Mouse (Mus musculus) cerebellum, adult 2 months (tissue): ENCODE results near the gene Upk3bl. TPM values are rescaled to one million over a fixed set of nuclear protein-coding genes. Genes with fewer than 3 reads are reported as not detected.

ENCODE experiments used
- DNase-seq, 2 experiments: peaks; one replicate each; pipeline ENCODE4 v3.0.0; 2021
- H3K27ac ChIP-seq: fragments of 200-500 bp; 2 replicates; pipeline ENCODE4 v1.5.1; 2012; ENCODE audit warnings: low read length, control low read depth, inconsistent platforms; ENCODE audit not compliant: insufficient read depth
- H3K27me3 ChIP-seq: fragments of 200-500 bp; 2 replicates; pipeline ENCODE4 v1.6.1; 2012; ENCODE audit warnings: inconsistent platforms, mild to moderate bottlenecking, low read length, moderate library complexity; ENCODE audit not compliant: control insufficient read depth, insufficient read depth
- H3K4me1 ChIP-seq: fragments of 200-500 bp; 2 replicates; pipeline ENCODE4 v1.6.1; 2011; ENCODE audit warnings: low read length; ENCODE audit not compliant: control insufficient read depth, insufficient read depth
- H3K4me3 ChIP-seq: fragments of 200-500 bp; replicated peaks from 2 replicates; pipeline ENCODE3; 2011; ENCODE audit warnings: mild to moderate bottlenecking, low read depth, low read length, control low read depth; ENCODE audit not compliant: insufficient read depth
- CTCF ChIP-seq: fragments of 200-500 bp; IDR thresholded peaks from 2 replicates; pipeline ENCODE4 v1.5.1; 2011; ENCODE audit warnings: low read depth, mild to moderate bottlenecking, control low read depth, low read length, moderate library complexity, borderline replicate concordance; ENCODE audit not compliant: insufficient read depth
- POLR2A ChIP-seq: fragments of 200-500 bp; IDR thresholded peaks from 2 replicates; pipeline ENCODE4 v1.6.1; 2011; ENCODE audit warnings: low read length, control low read depth, borderline replicate concordance; ENCODE audit not compliant: insufficient read depth
- WGBS: fragments of 180-500 bp; shearing (Covaris S2); methylation state at CpG from one replicate; pipeline ENCODE4 v1.1.7; 2018; 5-methylcytosine and 5-hydroxymethylcytosine counted together
- polyA plus RNA-seq: library from polyadenylated mRNA; depleted of rRNA; stranded (reverse); fragments of >200 nt; gene quantifications from 2 replicates; pipeline ENCODE4 v1.2.3, GENCODE M21; 2012

The Upk3bl gene
- polyA plus RNA-seq, 1 experiment: 1.1 TPM

- no peak for DNase-seq
- no peak overlapping the region for H3K27ac ChIP-seq
- TF ChIP-seq CTCF (no peak), POLR2A (no peak)
- no peaks in the 10 kb centered on the region for H3K27me3 ChIP-seq
- 65% methylated on average over 2 of the region's 2 CpGs for WGBS
- no peak overlapping the region for H3K4me3 ChIP-seq
- H3K4me1 ChIP-seq: no peaks in the 10 kb centered on the region
Measured at GRCm38 (mm10) chr5:136069411-136069810, 15.1 kb downstream of the Upk3bl start.

DNA sequence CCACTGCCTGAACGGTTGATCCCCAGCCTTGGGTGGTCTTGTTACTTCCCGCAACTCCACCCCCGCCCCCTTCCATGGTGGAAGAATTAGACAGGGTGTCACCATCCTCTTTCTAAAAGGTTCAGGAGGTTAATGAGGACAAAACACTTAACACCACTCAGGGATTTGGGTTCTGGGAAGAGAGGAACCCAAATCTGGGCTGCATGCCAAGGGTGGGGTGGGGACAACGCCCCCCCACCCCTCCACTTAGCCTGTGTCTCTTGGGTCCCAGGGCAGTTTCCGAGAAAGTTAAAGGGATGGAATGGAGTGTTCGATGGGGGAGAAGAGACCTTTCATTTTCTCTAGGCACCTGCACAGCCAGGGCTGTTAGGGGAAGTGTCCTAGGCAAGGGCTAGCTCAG is 18.8 kb downstream of the Upk3bl start:
- Histone ChIP-seq H3K4me3 (no peak overlapping the region), H3K27me3 (no peaks in the 10 kb centered on the region), H3K4me1 (no peaks in the 10 kb centered on the region), H3K27ac (no peak overlapping the region)
- TF ChIP-seq CTCF: no peak
- TF ChIP-seq POLR2A: no peak
- DNase-seq: no peak
- WGBS: 45% methylated on average over 6 of the region's 6 CpGs

GRCm38 (mm10) chr5:136073526-136073925 is 19.2 kb downstream of the Upk3bl start:
- no peak for TF ChIP-seq CTCF
- TF ChIP-seq POLR2A: no peak
- 63% methylated on average over 11 of the region's 11 CpGs for WGBS
- H3K27me3 ChIP-seq: no peaks in the 10 kb centered on the region
- no peak overlapping the region for H3K4me3 ChIP-seq
- H3K27ac ChIP-seq: no peak overlapping the region
- no peaks in the 10 kb centered on the region for H3K4me1 ChIP-seq
- DNase-seq: no peak

GRCm38 (mm10) chr5:136075076-136075475 is 20.8 kb downstream of the Upk3bl start:
- H3K27me3 ChIP-seq: no peaks in the 10 kb centered on the region
- no peak for TF ChIP-seq POLR2A
- no peak for TF ChIP-seq CTCF
- no peak overlapping the region for H3K27ac ChIP-seq
- 84% methylated on average over 5 of the region's 5 CpGs for WGBS
- no peaks in the 10 kb centered on the region for H3K4me1 ChIP-seq
- DNase-seq: no peak
- H3K4me3 ChIP-seq: no peak overlapping the region

- no peak for DNase-seq
- H3K27me3 ChIP-seq: no peaks in the 10 kb centered on the region
- H3K4me3 ChIP-seq: no peak overlapping the region
- H3K4me1 ChIP-seq: no peaks in the 10 kb centered on the region
- TF ChIP-seq POLR2A (no peak), CTCF (no peak)
- no peak overlapping the region for H3K27ac ChIP-seq
- WGBS: 16% methylated on average over 7 of the region's 7 CpGs
Measured at GRCm38 (mm10) chr5:136076284-136076683, 22.0 kb downstream of the Upk3bl start.

- Histone ChIP-seq H3K27me3 (no peaks in the 10 kb centered on the region), H3K4me3 (no peak overlapping the region), H3K27ac (no peak overlapping the region), H3K4me1 (no peaks in the 10 kb centered on the region)
- DNase-seq: no peak
- TF ChIP-seq POLR2A (no peak), CTCF (no peak)
- WGBS: 83% methylated on average over 9 of the region's 9 CpGs
Measured at GRCm38 (mm10) chr5:136077001-136077550, 22.8 kb downstream of the Upk3bl start.

DNA sequence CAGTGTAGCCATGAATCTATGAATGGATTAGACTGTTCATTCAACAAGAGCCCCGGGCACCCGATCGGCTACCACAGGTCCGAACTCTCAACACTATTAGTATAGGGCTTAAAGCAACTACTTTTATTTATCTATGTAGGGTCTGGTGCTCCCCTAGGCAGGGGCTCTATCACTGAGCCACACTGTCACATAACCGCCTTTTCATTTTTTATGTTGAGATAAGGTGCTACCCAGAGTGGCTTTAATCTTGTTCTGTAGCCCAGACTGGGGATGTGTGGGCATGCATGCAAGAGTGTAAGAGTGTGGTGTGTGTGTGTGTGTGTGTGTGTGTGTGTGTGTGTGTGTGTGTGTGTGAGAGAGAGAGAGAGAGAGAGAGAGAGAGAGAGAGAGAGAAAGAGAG is 23.8 kb downstream of the Upk3bl start:
- H3K27me3 ChIP-seq: no peaks in the 10 kb centered on the region
- no peak overlapping the region for H3K27ac ChIP-seq
- WGBS: 96% methylated on average over 5 of the region's 5 CpGs
- H3K4me3 ChIP-seq: no peak overlapping the region
- H3K4me1 ChIP-seq: no peaks in the 10 kb centered on the region
- no peak for DNase-seq
- TF ChIP-seq CTCF (no peak), POLR2A (no peak)

DNA sequence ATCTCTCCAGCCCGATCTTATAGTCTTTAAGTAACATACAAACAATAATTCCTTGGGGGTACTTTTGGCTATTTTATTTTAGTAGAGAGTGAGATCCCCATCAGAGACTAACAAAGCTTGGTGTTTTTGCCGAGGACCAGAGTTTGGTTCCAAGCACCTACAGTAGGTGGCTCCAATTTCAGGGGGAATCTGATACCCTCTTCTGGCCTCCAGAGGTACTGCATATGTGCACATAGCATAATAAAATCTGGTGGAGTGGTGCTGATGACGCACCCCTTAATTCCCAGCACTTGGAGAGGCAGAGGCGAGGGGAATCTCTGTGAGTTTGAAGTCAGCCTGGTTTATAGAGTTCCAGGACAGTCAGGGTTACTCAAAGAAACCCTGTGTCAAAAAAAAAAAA is 28.1 kb downstream of the Upk3bl start:
- 87% methylated on average over 4 of the region's 4 CpGs for WGBS
- DNase-seq: no peak
- Histone ChIP-seq H3K4me1 (peaks cover 5% of the 10 kb centered on the region), H3K27me3 (no peaks in the 10 kb centered on the region), H3K4me3 (no peak overlapping the region), H3K27ac (no peak overlapping the region)
- TF ChIP-seq CTCF (no peak), POLR2A (no peak)
